Mouse (Mus musculus) forebrain, embryonic 12.5 days (tissue): Measurements from ENCODE around the gene Rpap3. TPM values are rescaled to one million over a fixed set of nuclear protein-coding genes. Genes with fewer than 3 reads are reported as not detected.

ENCODE experiments used
- ATAC-seq: fragments of 200-750 bp; cut with Nextera tagmentation; 2 replicates; pipeline ENCODE4 v1.8.0; 2017; ENCODE audit warnings: moderate TSS enrichment; ENCODE audit not compliant: low FRiP score
- H3K27ac ChIP-seq: fragments of 300-500 bp; sonication (generic); 2 replicates; pipeline ENCODE4 v1.5.1; 2016; ENCODE audit warnings: mild to moderate bottlenecking
- H3K27me3 ChIP-seq: fragments of 300-500 bp; sonication (generic); 2 replicates; pipeline ENCODE4 v1.6.1; 2016; ENCODE audit warnings: mild to moderate bottlenecking
- H3K36me3 ChIP-seq: fragments of 300-500 bp; sonication (generic); replicated peaks from 2 replicates; pipeline ENCODE4 v1.6.1; 2016; ENCODE audit warnings: mild to moderate bottlenecking
- H3K4me1 ChIP-seq: fragments of 300-500 bp; sonication (generic); 2 replicates; pipeline ENCODE4 v1.6.1; 2016
- H3K4me2 ChIP-seq: fragments of 300-500 bp; sonication (generic); 2 replicates; pipeline ENCODE4 v1.6.1; 2016; ENCODE audit warnings: mild to moderate bottlenecking, moderate library complexity
- H3K4me3 ChIP-seq: fragments of 300-500 bp; sonication (generic); replicated peaks from 2 replicates; pipeline ENCODE4 v1.5.1; 2016; ENCODE audit warnings: mild to moderate bottlenecking
- H3K9ac ChIP-seq: fragments of 300-500 bp; sonication (generic); 2 replicates; pipeline ENCODE4 v1.6.1; 2016; ENCODE audit warnings: mild to moderate bottlenecking
- H3K9me3 ChIP-seq: fragments of 300-500 bp; sonication (generic); 2 replicates; pipeline ENCODE4 v1.6.1; 2016
- WGBS: fragments of 180-500 bp; shearing (Covaris S2); methylation state at CpG from one replicate; pipeline ENCODE4 v1.1.7; 2016; 5-methylcytosine and 5-hydroxymethylcytosine counted together
- polyA plus RNA-seq: library from polyadenylated mRNA; unstranded; fragments of >200 nt; fragmentation: Nextera tagmentation; extraction: Ambion mirVana; gene quantifications from 2 replicates; pipeline ENCODE4 v1.2.1, GENCODE M21; 2016

Rpap3 gene
- polyA plus RNA-seq, 1 experiment from 2014 or later = 42.6 TPM

GRCm38 (mm10) chr15:97717861-97718534, 12.4 kb upstream of the Rpap3 start:
- no peaks in the 10 kb centered on the region for H3K4me1 ChIP-seq
- no peak overlapping the region for H3K4me2 ChIP-seq
- 32% methylated on average over 12 of the region's 12 CpGs for WGBS
- no peaks in the 10 kb centered on the region for H3K9me3 ChIP-seq
- no peak overlapping the region for H3K27ac ChIP-seq
- no peaks in the 10 kb centered on the region for H3K27me3 ChIP-seq
- ATAC-seq = no peak
- no peak overlapping the region for H3K9ac ChIP-seq
- H3K4me3 ChIP-seq = no peak overlapping the region
- H3K36me3 ChIP-seq = no peaks in the 10 kb centered on the region

DNA sequence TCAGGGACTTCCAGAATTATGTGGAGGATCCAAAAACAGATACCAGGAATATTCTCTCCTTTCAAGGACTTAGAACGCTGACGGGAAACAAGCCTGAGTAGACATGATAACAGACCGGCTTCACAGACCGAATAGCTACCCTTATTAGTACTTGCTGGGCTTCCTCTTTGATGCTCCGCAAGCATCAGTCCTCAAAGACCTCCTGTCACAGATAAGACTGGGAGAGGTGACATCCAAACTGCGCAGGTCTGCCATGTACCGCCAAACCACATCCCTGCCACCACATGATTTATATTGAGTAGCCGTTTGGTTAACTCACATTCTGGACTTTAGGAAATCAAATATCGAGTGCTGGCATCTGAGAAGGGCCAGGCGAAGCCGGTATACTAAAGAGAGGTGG, 11.2 kb upstream of the Rpap3 start:
- no peak overlapping the region for H3K4me3 ChIP-seq
- no peak for ATAC-seq
- no peak overlapping the region for H3K9ac ChIP-seq
- H3K4me1 ChIP-seq = no peaks in the 10 kb centered on the region
- no peak overlapping the region for H3K27ac ChIP-seq
- H3K27me3 ChIP-seq = no peaks in the 10 kb centered on the region
- H3K36me3 ChIP-seq = no peaks in the 10 kb centered on the region
- 95% methylated on average over 11 of the region's 11 CpGs for WGBS
- H3K4me2 ChIP-seq = no peak overlapping the region
- H3K9me3 ChIP-seq = no peaks in the 10 kb centered on the region

GRCm38 (mm10) chr15:97715734-97716133, 10.1 kb upstream of the Rpap3 start:
- no peaks in the 10 kb centered on the region for H3K9me3 ChIP-seq
- H3K4me2 ChIP-seq = no peak overlapping the region
- H3K27ac ChIP-seq = no peak overlapping the region
- no peak for ATAC-seq
- 100% methylated on average over 1 of the region's 1 CpGs for WGBS
- no peak overlapping the region for H3K9ac ChIP-seq
- no peaks in the 10 kb centered on the region for H3K4me1 ChIP-seq
- H3K36me3 ChIP-seq = no peaks in the 10 kb centered on the region
- no peak overlapping the region for H3K4me3 ChIP-seq
- H3K27me3 ChIP-seq = no peaks in the 10 kb centered on the region

- ATAC-seq = no peak
These were observed 9.5 kb upstream of the Rpap3 start for GRCm38 (mm10) chr15:97715083-97715482.

DNA sequence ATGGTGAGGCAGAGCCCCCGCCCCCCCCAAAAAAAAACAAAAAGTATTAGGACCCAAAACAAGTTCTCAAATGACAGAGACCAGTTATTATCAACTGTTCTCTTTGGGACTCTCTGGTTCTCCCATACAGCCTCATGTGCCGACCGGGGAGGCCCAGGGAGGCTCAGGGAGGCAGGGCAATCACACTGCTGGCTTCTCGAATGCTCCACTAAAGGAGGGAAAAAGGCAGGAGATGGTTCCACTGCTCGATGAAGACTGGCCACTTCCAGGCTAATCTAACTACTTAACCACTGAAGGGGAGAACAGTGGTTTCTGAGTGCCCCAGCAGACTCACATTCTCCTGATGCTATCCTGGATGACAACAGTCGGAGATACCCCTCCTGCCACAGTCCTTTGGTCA, 6.9 kb upstream of the Rpap3 start:
- H3K27me3 ChIP-seq = no peaks in the 10 kb centered on the region
- H3K4me3 ChIP-seq = no peak overlapping the region
- ATAC-seq = no peak
- H3K36me3 ChIP-seq = no peaks in the 10 kb centered on the region
- WGBS = 70% methylated on average over 6 of the region's 6 CpGs
- no peaks in the 10 kb centered on the region for H3K9me3 ChIP-seq
- H3K4me1 ChIP-seq = no peaks in the 10 kb centered on the region
- no peak overlapping the region for H3K27ac ChIP-seq
- no peak overlapping the region for H3K4me2 ChIP-seq
- H3K9ac ChIP-seq = no peak overlapping the region

More at GRCm38 (mm10) chr15:97715083-97715482, 9.5 kb upstream of the Rpap3 start:
- Histone ChIP-seq H3K27ac (no peak overlapping the region), H3K9me3 (no peaks in the 10 kb centered on the region), H3K27me3 (no peaks in the 10 kb centered on the region), H3K36me3 (no peaks in the 10 kb centered on the region), H3K4me1 (no peaks in the 10 kb centered on the region), H3K9ac (no peak overlapping the region), H3K4me2 (no peak overlapping the region), H3K4me3 (no peak overlapping the region)
- 90% methylated on average over 8 of the region's 8 CpGs for WGBS

DNA sequence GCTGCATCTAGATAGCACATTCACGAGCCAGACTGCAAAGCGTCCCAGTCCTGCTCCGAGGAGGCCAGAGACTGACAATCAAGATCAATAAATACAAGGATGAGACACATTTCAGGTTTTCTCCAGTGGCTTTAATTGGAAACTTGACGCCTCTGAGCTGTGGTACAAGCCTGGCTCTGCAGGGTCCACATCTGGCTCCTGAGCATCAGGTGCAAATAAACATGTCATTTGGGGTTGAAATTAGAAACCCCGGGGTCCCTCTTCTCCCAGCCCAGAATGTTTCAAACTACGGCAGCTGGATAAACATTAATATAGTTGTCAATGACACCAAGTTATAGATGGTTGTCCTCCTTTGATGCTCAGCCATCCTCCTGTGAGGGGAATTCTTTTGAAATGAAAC, 5.3 kb upstream of the Rpap3 start:
- H3K9me3 ChIP-seq = no peaks in the 10 kb centered on the region
- H3K4me1 ChIP-seq = peaks cover 3% of the 10 kb centered on the region; the same call in 1 of the 2 replicates
- H3K36me3 ChIP-seq = no peaks in the 10 kb centered on the region
- WGBS = 82% methylated on average over 6 of the region's 6 CpGs
- no peaks in the 10 kb centered on the region for H3K27me3 ChIP-seq
- ATAC-seq = no peak
- H3K4me3 ChIP-seq = no peak overlapping the region
- H3K27ac ChIP-seq = no peak overlapping the region
- no peak overlapping the region for H3K4me2 ChIP-seq
- H3K9ac ChIP-seq = no peak overlapping the region

DNA sequence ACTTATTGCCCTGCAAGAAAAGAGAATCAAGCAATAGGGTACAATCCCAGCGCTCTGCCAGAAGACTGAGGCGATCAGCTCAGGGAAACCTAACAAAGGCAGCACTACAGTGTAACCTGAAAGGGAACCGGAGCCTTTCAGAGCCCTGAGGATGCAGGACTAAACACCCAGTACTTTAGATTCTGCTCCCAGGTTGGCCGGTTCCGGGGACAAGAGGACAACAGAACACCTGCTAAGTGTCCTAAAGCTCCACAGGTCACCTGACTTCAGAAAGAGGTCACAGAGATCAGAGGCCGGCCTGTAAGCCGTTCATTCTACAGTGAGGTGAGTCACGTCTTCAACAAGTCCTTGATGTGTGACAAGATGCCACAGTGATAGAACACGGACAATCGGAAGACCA, 9.0 kb downstream of the Rpap3 start:
- peaks cover 93% of the 10 kb centered on the region for H3K36me3 ChIP-seq
- WGBS = 91% methylated on average over 10 of the region's 10 CpGs
- H3K27ac ChIP-seq = no peak overlapping the region
- no peaks in the 10 kb centered on the region for H3K4me1 ChIP-seq
- H3K27me3 ChIP-seq = no peaks in the 10 kb centered on the region
- no peak overlapping the region for H3K4me2 ChIP-seq
- H3K4me3 ChIP-seq = no peak overlapping the region
- ATAC-seq = no peak
- no peak overlapping the region for H3K9ac ChIP-seq
- no peaks in the 10 kb centered on the region for H3K9me3 ChIP-seq

DNA sequence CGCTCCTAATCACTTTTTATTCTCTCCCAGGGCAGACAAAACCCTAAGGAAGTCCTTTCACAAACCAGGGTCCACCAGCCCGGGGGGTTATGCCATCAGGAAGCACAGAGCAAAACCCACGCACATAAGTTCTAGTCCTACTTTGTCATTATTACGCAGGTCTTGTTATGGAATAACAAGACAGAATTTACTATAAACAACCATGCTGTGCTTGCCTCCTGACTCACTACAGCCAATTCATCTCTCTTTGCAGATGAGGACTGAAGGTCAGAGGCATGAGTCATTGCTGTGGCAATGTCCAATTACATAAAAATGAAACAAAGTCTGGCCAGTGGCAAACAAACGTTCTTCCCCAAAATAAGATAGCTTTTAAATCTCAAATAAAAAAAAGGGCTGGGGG, 12.2 kb downstream of the Rpap3 start:
- no peak overlapping the region for H3K4me3 ChIP-seq
- no peak overlapping the region for H3K9ac ChIP-seq
- peaks cover 87% of the 10 kb centered on the region for H3K36me3 ChIP-seq
- no peaks in the 10 kb centered on the region for H3K9me3 ChIP-seq
- no peak overlapping the region for H3K4me2 ChIP-seq
- no peak for ATAC-seq
- H3K27ac ChIP-seq = no peak overlapping the region
- 90% methylated on average over 5 of the region's 5 CpGs for WGBS
- no peaks in the 10 kb centered on the region for H3K27me3 ChIP-seq
- H3K4me1 ChIP-seq = no peaks in the 10 kb centered on the region

- Histone ChIP-seq H3K27me3 (no peaks in the 10 kb centered on the region), H3K9me3 (no peaks in the 10 kb centered on the region), H3K9ac (no peak overlapping the region), H3K4me1 (no peaks in the 10 kb centered on the region), H3K27ac (no peak overlapping the region), H3K4me2 (no peak overlapping the region), H3K4me3 (no peak overlapping the region), H3K36me3 (peaks cover 97% of the 10 kb centered on the region)
- ATAC-seq = no peak
- WGBS = 92% methylated on average over 9 of the region's 9 CpGs
These were observed 21.5 kb downstream of the Rpap3 start for GRCm38 (mm10) chr15:97684118-97684517.

DNA sequence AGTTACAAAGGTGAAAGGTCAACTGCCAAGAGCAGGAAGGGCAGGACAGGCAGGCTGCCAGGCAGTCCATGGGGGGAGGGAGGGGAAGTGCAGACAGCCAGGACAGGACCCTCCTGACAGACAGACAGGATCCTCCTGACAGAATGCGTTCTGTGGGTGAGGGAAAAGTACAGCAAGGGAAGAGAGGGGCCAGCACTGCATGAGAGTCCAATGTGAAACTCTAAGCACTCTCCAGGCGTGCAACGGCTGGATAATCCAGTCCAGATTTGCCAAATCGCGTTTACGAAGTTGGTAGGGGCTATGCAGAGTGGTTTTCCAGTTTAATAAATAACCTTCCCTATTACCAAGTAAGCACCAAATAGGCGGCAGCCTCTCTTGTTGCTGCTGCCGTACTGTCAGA, 23.6 kb downstream of the Rpap3 start:
- no peak overlapping the region for H3K4me3 ChIP-seq
- no peaks in the 10 kb centered on the region for H3K4me1 ChIP-seq
- peaks cover 92% of the 10 kb centered on the region for H3K36me3 ChIP-seq
- H3K4me2 ChIP-seq = no peak overlapping the region
- H3K27me3 ChIP-seq = no peaks in the 10 kb centered on the region
- no peak overlapping the region for H3K9ac ChIP-seq
- WGBS = 94% methylated on average over 8 of the region's 8 CpGs
- no peak overlapping the region for H3K27ac ChIP-seq
- ATAC-seq = no peak
- H3K9me3 ChIP-seq = no peaks in the 10 kb centered on the region

GRCm38 (mm10) chr15:97679991-97680681, 25.5 kb downstream of the Rpap3 start:
- H3K9me3 ChIP-seq = no peaks in the 10 kb centered on the region
- H3K4me2 ChIP-seq = no peak overlapping the region
- H3K9ac ChIP-seq = no peak overlapping the region
- ATAC-seq = no peak
- H3K4me3 ChIP-seq = no peak overlapping the region
- 75% methylated on average over 18 of the region's 18 CpGs for WGBS
- H3K4me1 ChIP-seq = no peaks in the 10 kb centered on the region
- no peak overlapping the region for H3K27ac ChIP-seq
- H3K27me3 ChIP-seq = no peaks in the 10 kb centered on the region
- H3K36me3 ChIP-seq = peaks cover 90% of the 10 kb centered on the region

DNA sequence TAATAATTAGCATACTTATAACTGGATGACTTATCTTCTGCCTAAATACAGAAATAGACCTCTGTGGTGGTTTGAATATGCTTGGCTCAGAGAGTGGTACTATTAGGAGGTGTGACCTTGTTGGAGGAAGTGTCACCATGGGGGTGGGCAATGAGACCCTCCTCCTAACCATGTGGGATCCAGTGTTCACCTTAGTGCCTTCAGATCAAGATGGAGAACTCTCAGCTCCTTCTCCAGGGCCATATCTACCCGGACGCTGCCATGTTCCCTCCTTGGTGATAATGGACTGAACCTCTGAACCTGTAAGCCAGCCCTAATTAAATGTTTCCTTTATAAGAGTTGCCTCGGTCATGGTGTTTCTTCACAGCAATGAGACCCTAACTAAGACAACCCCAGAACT, 28.3 kb downstream of the Rpap3 start:
- ATAC-seq = no peak
- H3K27ac ChIP-seq = no peak overlapping the region
- H3K4me3 ChIP-seq = no peak overlapping the region
- no peaks in the 10 kb centered on the region for H3K9me3 ChIP-seq
- H3K9ac ChIP-seq = no peak overlapping the region
- 93% methylated on average over 3 of the region's 3 CpGs for WGBS
- H3K4me2 ChIP-seq = no peak overlapping the region
- peaks cover 77% of the 10 kb centered on the region for H3K36me3 ChIP-seq
- H3K27me3 ChIP-seq = no peaks in the 10 kb centered on the region
- peaks cover 4% of the 10 kb centered on the region for H3K4me1 ChIP-seq

GRCm38 (mm10) chr15:97675927-97676326, 29.7 kb downstream of the Rpap3 start:
- H3K4me2 ChIP-seq = no peak overlapping the region

More at GRCm38 (mm10) chr15:97675927-97676326, 29.7 kb downstream of the Rpap3 start:
- 93% methylated on average over 13 of the region's 13 CpGs for WGBS
- Histone ChIP-seq H3K27ac (no peak overlapping the region), H3K4me3 (no peak overlapping the region), H3K36me3 (peaks cover 62% of the 10 kb centered on the region), H3K9me3 (no peaks in the 10 kb centered on the region), H3K9ac (no peak overlapping the region), H3K4me1 (peaks cover 12% of the 10 kb centered on the region), H3K27me3 (no peaks in the 10 kb centered on the region)
- ATAC-seq = no peak
